Mouse (Mus musculus) liver, postnatal 0 days (tissue): ENCODE measurements around the gene Ndc80. TPM values are rescaled to one million over a fixed set of nuclear protein-coding genes. Genes with fewer than 3 reads are reported as not detected.

Experiments used
- ATAC-seq: fragments of 200-750 bp; cut with Nextera tagmentation; 2 replicates; pipeline ENCODE4 v1.8.0; 2017; ENCODE audit warnings: mild to moderate bottlenecking, moderate library complexity
- DNase-seq: peaks from one replicate; pipeline ENCODE4 v3.0.0-alpha.2; 2016
- H3K27ac ChIP-seq: fragments of 300-500 bp; sonication (generic); 2 replicates; pipeline ENCODE4 v1.5.1; 2014; ENCODE audit warnings: antibody characterized with exemption, moderate library complexity, mild to moderate bottlenecking, low read depth
- H3K27me3 ChIP-seq: fragments of 300-500 bp; sonication (generic); 2 replicates; pipeline ENCODE4 v1.6.1; 2014; ENCODE audit warnings: low read length, control low read depth, mixed read lengths; ENCODE audit not compliant: insufficient read depth
- H3K36me3 ChIP-seq: fragments of 300-500 bp; sonication (generic); replicated peaks from 2 replicates; pipeline ENCODE4 v1.6.1; 2014; ENCODE audit warnings: mild to moderate bottlenecking, control low read depth, low read length, moderate library complexity, mixed read lengths; ENCODE audit not compliant: insufficient read depth
- H3K4me1 ChIP-seq: fragments of 300-500 bp; sonication (generic); 2 replicates; pipeline ENCODE4 v1.6.1; 2014; ENCODE audit warnings: antibody characterized with exemption, mild to moderate bottlenecking, control low read depth; ENCODE audit not compliant: insufficient read depth
- H3K4me2 ChIP-seq: fragments of 300-500 bp; sonication (generic); 2 replicates; pipeline ENCODE4 v1.6.1; 2014; ENCODE audit warnings: low read depth, mild to moderate bottlenecking, low read length, moderate library complexity, mixed read lengths
- H3K4me3 ChIP-seq: fragments of 300-500 bp; sonication (generic); 2 replicates; pipeline ENCODE4 v1.5.1; 2014; ENCODE audit warnings: low read depth, low read length
- H3K9ac ChIP-seq: fragments of 300-500 bp; sonication (generic); replicated peaks from 2 replicates; pipeline ENCODE4 v1.6.1; 2014; ENCODE audit warnings: mild to moderate bottlenecking, moderate library complexity
- H3K9me3 ChIP-seq: fragments of 300-500 bp; sonication (generic); 2 replicates; pipeline ENCODE4 v1.6.1; 2016; ENCODE audit warnings: mild to moderate bottlenecking, control low read depth, low read length, mixed read lengths
- CTCF ChIP-seq: sonication (generic); IDR thresholded peaks from 2 replicates; pipeline ENCODE4 v1.5.1; 2016; ENCODE audit warnings: antibody characterized with exemption, low read depth
- EP300 ChIP-seq: IDR thresholded peaks from 2 replicates; pipeline ENCODE4 v1.6.1; 2016; ENCODE audit warnings: antibody characterized with exemption, low read depth, mild to moderate bottlenecking
- WGBS: fragments of 180-500 bp; shearing (Covaris S2); extraction: QIAGEN DNeasy Blood & Tissue Kit; methylation state at CpG from one replicate; pipeline ENCODE4 v1.1.7; 2014; ENCODE audit not compliant: insufficient replicate concordance; 5-methylcytosine and 5-hydroxymethylcytosine counted together
- polyA plus RNA-seq: library from polyadenylated mRNA; unstranded; fragments of >200 nt; fragmentation: Nextera tagmentation; extraction: Ambion mirVana; gene quantifications from 2 replicates; pipeline ENCODE4 v1.2.1, GENCODE M21; 2015

Gene Ndc80
- polyA plus RNA-seq, result 16.3 and 17.7 TPM in 2 replicates

DNA sequence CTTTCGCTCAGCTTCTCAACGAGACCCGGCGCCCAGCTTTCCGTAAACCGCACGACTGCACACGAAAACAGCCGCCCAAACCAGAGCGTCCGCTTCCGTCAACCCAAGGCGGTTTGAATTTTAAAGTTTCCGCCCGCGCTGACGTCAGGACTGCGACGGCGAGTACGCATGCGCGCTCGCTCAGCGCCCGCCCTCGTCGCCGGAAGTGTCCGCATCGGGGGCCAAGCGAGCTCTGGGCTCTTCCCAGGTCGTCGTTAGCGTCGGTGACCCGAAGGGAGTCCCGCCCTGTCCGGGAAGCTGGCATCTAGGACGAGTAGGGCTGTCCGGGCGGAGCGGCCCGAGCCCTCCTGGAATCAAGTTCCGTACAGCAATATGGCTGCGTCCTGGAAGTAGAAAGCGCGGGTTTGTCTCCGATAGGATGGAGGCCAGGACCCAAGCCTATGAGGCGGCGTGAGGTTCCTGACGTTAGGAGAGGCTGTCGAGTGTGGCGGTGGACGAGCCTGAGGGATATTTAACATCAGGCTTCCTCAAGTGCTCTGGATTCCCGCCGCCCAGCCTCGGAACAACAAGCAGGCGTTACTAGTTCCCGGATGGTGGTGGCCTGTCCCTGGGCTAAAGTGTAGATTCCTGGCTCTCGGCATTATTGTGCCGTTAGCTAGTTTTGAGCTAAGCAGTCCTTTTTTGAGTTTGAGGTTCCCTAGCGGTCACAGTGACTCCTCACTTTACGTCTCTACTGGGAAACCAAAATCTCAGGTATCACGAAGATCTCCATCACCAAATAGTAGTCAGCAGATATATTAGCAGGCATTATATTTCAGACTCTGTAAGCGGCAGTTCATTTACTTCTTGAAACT lies at the start of gene Ndc80:
Gene Ndc80, minus strand, starts transcription at position 147 of the 854 bp plus-strand sequence.
- TF ChIP-seq CTCF (peak; percentile 31; the same call in 1 of the 2 replicates), EP300 (peak; percentile 44)
- Histone ChIP-seq H3K36me3 (peaks cover 6% of the 10 kb centered on the region; the same call in 1 of the 2 replicates), H3K4me1 (peaks cover 9% of the 10 kb centered on the region), H3K9ac (peak within 1 kb of the TSS; percentile 75), H3K27me3 (no peaks in the 10 kb centered on the region), H3K9me3 (no peaks in the 10 kb centered on the region), H3K27ac (peak within 1 kb of the TSS; percentile 97), H3K4me2 (peak within 1 kb of the TSS; percentile 76), H3K4me3 (peak within 1 kb of the TSS; percentile 85)
- ATAC-seq (peak; percentile 95), DNase-seq (peak; percentile 92)
- WGBS, result 1% methylated on average over 66 of the region's 66 CpGs

- H3K4me2 ChIP-seq, result no peak overlapping the region
- no peak overlapping the region for H3K4me3 ChIP-seq
- H3K9ac ChIP-seq, result no peak overlapping the region
- ATAC-seq, result no peak
- H3K27me3 ChIP-seq, result no peaks in the 10 kb centered on the region
- TF ChIP-seq CTCF, result peak; percentile 58
- TF ChIP-seq EP300, result no peak
- H3K4me1 ChIP-seq, result no peaks in the 10 kb centered on the region
- DNase-seq, result peak; percentile 17
- no peaks in the 10 kb centered on the region for H3K9me3 ChIP-seq
- no peaks in the 10 kb centered on the region for H3K36me3 ChIP-seq
- no peak overlapping the region for H3K27ac ChIP-seq
These were observed 35.0 kb upstream of the Ndc80 start for GRCm38 (mm10) chr17:71561631-71562030.

GRCm38 (mm10) chr17:71552901-71553300 lies 26.2 kb upstream of the Ndc80 start:
- Histone ChIP-seq H3K9ac (no peak overlapping the region), H3K36me3 (no peaks in the 10 kb centered on the region)

GRCm38 (mm10) chr17:71551757-71552451 lies 25.2 kb upstream of the Ndc80 start, which contains the start of gene Spdya:
Gene Spdya, plus strand, starts transcription at chr17:71552061.
- DNase-seq (peak; percentile 91), ATAC-seq (peak; percentile 98)
- Histone ChIP-seq H3K4me1 (peaks cover 13% of the 10 kb centered on the region), H3K4me2 (peak within 1 kb of the TSS; percentile 100), H3K27ac (0 out of 2 replicates have a peak within 1 kb of the TSS, but pooled peaks have one; percentile 12), H3K9me3 (no peaks in the 10 kb centered on the region), H3K27me3 (peaks cover 35% of the 10 kb centered on the region), H3K36me3 (no peaks in the 10 kb centered on the region), H3K4me3 (peak within 1 kb of the TSS; percentile 73), H3K9ac (peak within 1 kb of the TSS; percentile 70)
- TF ChIP-seq EP300 (no peak), CTCF (no peak)
- WGBS, result under 1% methylated on average over 66 of the region's 78 CpGs

More at GRCm38 (mm10) chr17:71552901-71553300, 26.2 kb upstream of the Ndc80 start:
- ATAC-seq (no peak), DNase-seq (no peak)
- H3K9me3 ChIP-seq, result no peaks in the 10 kb centered on the region
- peaks cover 35% of the 10 kb centered on the region for H3K27me3 ChIP-seq
- TF ChIP-seq EP300 (no peak), CTCF (no peak)
- H3K4me1 ChIP-seq, result peaks cover 13% of the 10 kb centered on the region
- H3K27ac ChIP-seq, result no peak overlapping the region
- WGBS, result 12% methylated on average over 11 of the region's 11 CpGs
- H3K4me2 ChIP-seq, result peak overlapping the region; percentile 100
- peak overlapping the region; percentile 73 for H3K4me3 ChIP-seq

DNA sequence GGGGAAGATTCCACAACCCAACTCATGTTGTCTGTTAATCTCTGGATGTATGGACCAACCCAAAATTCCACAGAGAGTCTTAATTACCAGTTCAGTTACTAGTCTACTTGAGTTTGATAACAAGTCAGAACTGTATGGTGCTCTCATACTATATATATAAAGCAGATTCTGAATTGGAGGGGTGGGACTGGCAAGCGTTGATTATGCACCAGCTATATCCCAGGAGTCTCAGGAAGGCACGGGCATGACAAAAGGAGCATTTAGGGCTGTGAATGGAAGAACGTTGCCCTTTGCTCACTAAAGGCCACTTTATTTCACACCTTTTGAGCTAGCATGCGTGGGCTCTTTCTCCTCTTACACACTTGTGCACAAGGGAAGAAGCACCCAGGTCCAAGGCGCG lies 24.7 kb upstream of the Ndc80 start:
- H3K27ac ChIP-seq, result no peak overlapping the region
- no peaks in the 10 kb centered on the region for H3K36me3 ChIP-seq
- ATAC-seq (no peak), DNase-seq (no peak)
- peak overlapping the region; percentile 100 for H3K4me2 ChIP-seq
- WGBS, result 7% methylated on average over 6 of the region's 6 CpGs
- peak overlapping the region; percentile 73 for H3K4me3 ChIP-seq
- H3K9me3 ChIP-seq, result no peaks in the 10 kb centered on the region
- TF ChIP-seq CTCF (no peak), EP300 (no peak)
- peak overlapping the region; percentile 70 for H3K9ac ChIP-seq
- H3K4me1 ChIP-seq, result peaks cover 13% of the 10 kb centered on the region
- H3K27me3 ChIP-seq, result peaks cover 35% of the 10 kb centered on the region

GRCm38 (mm10) chr17:71548586-71548985 lies 21.9 kb upstream of the Ndc80 start:
- Histone ChIP-seq H3K4me1 (peaks cover 13% of the 10 kb centered on the region), H3K27me3 (peaks cover 25% of the 10 kb centered on the region), H3K4me2 (no peak overlapping the region), H3K9ac (no peak overlapping the region), H3K4me3 (no peak overlapping the region), H3K9me3 (no peaks in the 10 kb centered on the region), H3K27ac (no peak overlapping the region), H3K36me3 (no peaks in the 10 kb centered on the region)
- DNase-seq, result no peak
- TF ChIP-seq EP300 (no peak), CTCF (peak; percentile 67)
- ATAC-seq, result no peak
- WGBS, result 0% methylated on average over 1 of the region's 1 CpGs
